Mouse (Mus musculus) thymus, adult 2 months (tissue): ENCODE data around the gene Fxyd5.

Experiments used
- CTCF ChIP-seq: fragments of 200-500 bp; IDR thresholded peaks from 2 replicates; pipeline ENCODE4 v1.5.1; 2012; ENCODE audit warnings: mild to moderate bottlenecking, control low read depth, low read length, moderate library complexity, borderline replicate concordance; ENCODE audit not compliant: control insufficient read depth, poor library complexity, insufficient read depth; ENCODE audit errors: extremely low read depth
- POLR2A ChIP-seq: fragments of 200-500 bp; IDR thresholded peaks from 2 replicates; pipeline ENCODE4 v1.6.1; 2012; ENCODE audit warnings: mild to moderate bottlenecking, low read length, control low read depth, moderate library complexity; ENCODE audit not compliant: control insufficient read depth, poor library complexity, insufficient read depth; ENCODE audit errors: extremely low read depth

GRCm38 (mm10) chr7:31039011-31039410 is 3.3 kb downstream of the Fxyd5 start:
- TF ChIP-seq POLR2A (no peak), CTCF (no peak)
